Mouse (Mus musculus): ENCODE measurements at regions not wholly inside any gene's neighbourhood (a gene's known extent, or its start where the extent isn't known, plus 50 kb on each side); places are given as distances from the start of the nearest gene placed in this dataset.

- DNase-seq (ENCODE audit: extremely low spot score, low spot score) = no peak
These were observed 112.8 kb upstream of the Frmd6 start for GRCm38 (mm10) chr12:70712322-70713024.

- DNase-seq (ENCODE audit: extremely low spot score, low spot score) = no peak
These were observed 111.6 kb upstream of the Frmd6 start for GRCm38 (mm10) chr12:70713499-70714280.

- DNase-seq (ENCODE audit: extremely low spot score, low spot score) = no peak
These were observed 111.0 kb upstream of the Frmd6 start for GRCm38 (mm10) chr12:70714281-70714679.

GRCm38 (mm10) chr12:70715836-70716235, 109.5 kb upstream of the Frmd6 start:
- DNase-seq (ENCODE audit: extremely low spot score, low spot score) = no peak

GRCm38 (mm10) chr12:70718602-70719001, 106.7 kb upstream of the Frmd6 start:
- no peak for DNase-seq (ENCODE audit: extremely low spot score, low spot score)

GRCm38 (mm10) chr12:70719255-70719654, 106.1 kb upstream of the Frmd6 start:
- no peak for DNase-seq (ENCODE audit: extremely low spot score, low spot score)

GRCm38 (mm10) chr12:70720178-70720894, 105.0 kb upstream of the Frmd6 start:
- DNase-seq (ENCODE audit: extremely low spot score, low spot score) = no peak

GRCm38 (mm10) chr12:70725326-70725725, 100.0 kb upstream of the Frmd6 start:
- DNase-seq (ENCODE audit: extremely low spot score, low spot score) = no peak

GRCm38 (mm10) chr12:70727496-70728259, 97.6 kb upstream of the Frmd6 start:
- no peak for DNase-seq (ENCODE audit: extremely low spot score, low spot score)

- DNase-seq (ENCODE audit: extremely low spot score, low spot score) = no peak
These were observed 96.9 kb upstream of the Frmd6 start for GRCm38 (mm10) chr12:70728407-70728806.

GRCm38 (mm10) chr12:70729961-70730360, 95.4 kb upstream of the Frmd6 start:
- no peak for DNase-seq (ENCODE audit: extremely low spot score, low spot score)

- no peak for DNase-seq (ENCODE audit: extremely low spot score, low spot score)
These were observed 93.8 kb upstream of the Frmd6 start for GRCm38 (mm10) chr12:70731498-70731897.

- no peak for DNase-seq (ENCODE audit: extremely low spot score, low spot score)
These were observed 92.7 kb upstream of the Frmd6 start for GRCm38 (mm10) chr12:70732591-70732990.

GRCm38 (mm10) chr12:70738554-70738953, 86.8 kb upstream of the Frmd6 start:
- DNase-seq (ENCODE audit: extremely low spot score, low spot score) = no peak

GRCm38 (mm10) chr12:70739316-70739715, 86.0 kb upstream of the Frmd6 start:
- DNase-seq (ENCODE audit: extremely low spot score, low spot score) = no peak

GRCm38 (mm10) chr12:70739766-70740165, 85.5 kb upstream of the Frmd6 start:
- DNase-seq (ENCODE audit: extremely low spot score, low spot score) = no peak

- no peak for DNase-seq (ENCODE audit: extremely low spot score, low spot score)
These were observed 82.5 kb upstream of the Frmd6 start for GRCm38 (mm10) chr12:70742836-70743235.

- no peak for DNase-seq (ENCODE audit: extremely low spot score, low spot score)
These were observed 79.6 kb upstream of the Frmd6 start for GRCm38 (mm10) chr12:70745681-70746080.

- DNase-seq (ENCODE audit: extremely low spot score, low spot score) = no peak
These were observed 75.7 kb upstream of the Frmd6 start for GRCm38 (mm10) chr12:70749651-70750050.

GRCm38 (mm10) chr12:70750651-70751578, 74.4 kb upstream of the Frmd6 start:
- no peak for DNase-seq (ENCODE audit: extremely low spot score, low spot score)

Data from neural tube, embryonic 10.5 days (tissue).